18 mouse cellular contexts compared by ENCODE assay signal in the genomic region with DNA sequence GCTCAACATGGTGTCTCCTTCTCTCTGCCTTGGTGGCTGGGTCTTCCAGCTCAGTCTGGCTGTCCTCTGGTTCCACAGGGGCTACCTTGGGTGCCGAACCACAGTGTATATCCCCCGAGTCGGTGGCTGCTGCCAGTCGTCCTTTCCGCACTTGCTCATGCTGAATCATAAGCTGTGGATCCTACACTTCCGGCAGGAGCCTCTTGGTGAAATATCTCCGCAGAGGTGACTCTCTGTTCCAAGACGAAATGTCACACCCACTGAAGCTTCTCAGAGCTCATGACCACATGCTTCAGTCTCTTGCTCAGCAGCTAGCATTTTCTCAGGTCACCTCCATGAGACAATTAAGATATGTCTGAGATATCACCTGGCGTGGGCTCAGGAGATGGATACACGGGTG.
DNase-seq lines count a peak whose midpoint lies in the region; TF ChIP-seq lines count a peak whose summit lies in the region.
"Had no signal": no experiment of that assay in that cellular context is flagged by ENCODE, and none has a peak within 500 bp of the region (broad histone marks: within the 10 kb centered on the region; RNA-seq: fewer than 3 reads in every experiment).

No protein-coding gene starts in this region.

- H3K79me2 ChIP-seq in myocyte (ENCODE audit: control insufficient read depth, insufficient read depth) = no peaks in the 10 kb centered on the region

- DNase-seq in heart, adult 11 months = peak; percentile 66
- no peak for DNase-seq in heart, postnatal 10 days
- DNase-seq in right cerebral cortex, adult 18-20 months = peak; percentile 41
- DNase-seq in right cerebral cortex, postnatal 14 days = no peak
- DNase-seq in brain, adult 2 months (ENCODE audit: low read depth, low spot score) = peak; percentile 71
- no peak for DNase-seq in kidney, adult 18-20 months
- DNase-seq: adrenal gland, adult 2 months; adrenal gland, postnatal 10 days; adrenal gland, postnatal 25 days; cerebellum, adult 11-12 months; cerebellum, adult 2 months; cerebellum, adult 9-10 months; cerebellum, postnatal 25 days had no signal

- H3K4me2 ChIP-seq in myocyte (ENCODE audit: low read depth) = peak overlapping the region; percentile 36
- H3K4me2 ChIP-seq: embryonic facial prominence, embryonic 12.5 days; forebrain, embryonic 13.5 days; forebrain, embryonic 15.5 days had no signal

- TF ChIP-seq POLR2A in myocyte (IDR thresholded peaks at IDR 0.05; ENCODE audit: insufficient read length, low read depth) = no peak

- H3K4me3 ChIP-seq in myocyte = no peak overlapping the region
- H3K4me3 ChIP-seq: embryonic facial prominence, embryonic 10.5 days; embryonic facial prominence, embryonic 12.5 days; forebrain, embryonic 13.5 days; forebrain, embryonic 15.5 days had no signal

- H3K36me3 ChIP-seq in myocyte (ENCODE audit: control insufficient read depth, insufficient read depth) = no peaks in the 10 kb centered on the region
- H3K36me3 ChIP-seq: embryonic facial prominence, embryonic 10.5 days; embryonic facial prominence, embryonic 12.5 days; forebrain, embryonic 15.5 days had no signal

- no peak overlapping the region for H3ac ChIP-seq in myocyte (ENCODE audit: control insufficient read depth, insufficient read length)

- H3K27me3 ChIP-seq in myocyte (ENCODE audit: control insufficient read depth, insufficient read depth, insufficient read length) = no peaks in the 10 kb centered on the region
- H3K27me3 ChIP-seq: embryonic facial prominence, embryonic 12.5 days; forebrain, embryonic 13.5 days; forebrain, embryonic 15.5 days had no signal

- intact Hi-C loops in heart, postnatal 10 days (cut with DNase I) = no loop called here

TF ChIP-seq in myocyte, 11 proteins besides CTCF, POLR2A, EP300 and RAD21:
- TF ChIP-seq MAX (IDR thresholded peaks at IDR 0.05; ENCODE audit: low read depth) = no peak
- no peak for TF ChIP-seq TCF3 (IDR thresholded peaks at IDR 0.05; ENCODE audit: insufficient read length, low read depth)
- no peak for TF ChIP-seq MYOD1 (IDR thresholded peaks at IDR 0.05; ENCODE audit: control insufficient read depth in 1 of 3, insufficient read length in 2 of 3, low read depth in 2 of 3)
- no peak for TF ChIP-seq E2F4 (IDR thresholded peaks at IDR 0.05; ENCODE audit: insufficient read depth)
- TF ChIP-seq REST (IDR thresholded peaks at IDR 0.05; ENCODE audit: insufficient read depth, insufficient read length) = no peak
- no peak for TF ChIP-seq USF1 (IDR thresholded peaks at IDR 0.05; ENCODE audit: low read depth)
- TF ChIP-seq MYOG (IDR thresholded peaks at IDR 0.05; ENCODE audit: control insufficient read depth in 1 of 3, insufficient read depth in 1 of 3, insufficient read length in 2 of 3, low read depth in 2 of 3) = no peak
- no peak for TF ChIP-seq TCF12 (IDR thresholded peaks at IDR 0.05; ENCODE audit: insufficient read depth, poor library complexity, severe bottlenecking)
- TF ChIP-seq SRF (IDR thresholded peaks at IDR 0.05; ENCODE audit: control insufficient read depth, insufficient read length, low read depth) = no peak
- no peak for TF ChIP-seq POLR2AphosphoS2 (IDR thresholded peaks at IDR 0.05; ENCODE audit: insufficient read length, low read depth)
- TF ChIP-seq CEBPB (IDR thresholded peaks at IDR 0.05; ENCODE audit: insufficient read depth, poor library complexity, severe bottlenecking) = no peak
TF ChIP-seq in myocyte: peak in this region for 0.

Comparison
In these comparisons a context has a peak if more than half of its experiments do, and no peak if none do; other contexts are left out.
1. DNase-seq: peak in heart, adult 11 months (single experiment), right cerebral cortex, adult 18-20 months (single experiment) and brain, adult 2 months (single experiment); none in heart, postnatal 10 days (0 of 2), right cerebral cortex, postnatal 14 days (single experiment) and kidney, adult 18-20 months (single experiment).